Comparison of ENCODE assay signal across 9 mouse cellular contexts in the genomic region with DNA sequence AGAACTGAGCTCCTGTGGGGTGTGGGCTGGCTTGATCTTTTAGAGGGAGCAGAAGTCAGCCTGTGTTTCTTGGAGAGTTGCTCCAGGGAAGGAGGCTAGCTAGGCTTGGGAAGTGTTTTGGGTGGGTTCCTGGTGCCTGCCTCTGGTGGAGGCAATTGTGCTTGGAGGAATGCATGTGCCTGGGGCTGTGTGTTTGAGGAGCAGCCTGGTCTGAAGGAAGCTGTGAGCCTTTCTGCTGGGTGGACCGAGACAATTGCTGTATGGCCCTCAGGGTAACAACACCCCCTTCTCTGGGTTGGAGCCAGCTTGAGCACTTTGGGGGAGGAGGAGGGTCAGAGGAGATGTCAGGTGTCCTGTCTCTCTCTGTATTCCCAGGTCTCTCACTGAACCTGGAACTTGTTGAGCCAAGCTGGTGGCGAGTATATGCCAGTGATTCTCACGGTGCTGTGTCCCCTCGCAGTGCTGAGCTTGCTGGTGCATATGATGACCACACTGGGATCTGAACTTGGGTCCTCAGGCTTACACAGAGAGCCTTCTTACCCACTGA. TPM values are rescaled to one million over a fixed set of nuclear protein-coding genes. Genes with fewer than 3 reads are reported as not detected.
DNase-seq lines count a peak whose midpoint lies in the region; ATAC-seq and TF ChIP-seq lines count a peak whose summit lies in the region.
"Had no signal": no experiment of that assay in that cellular context is flagged by ENCODE, and none has a peak within 500 bp of the region (broad histone marks: within the 10 kb centered on the region; RNA-seq: fewer than 3 reads in every experiment).

No protein-coding gene starts in this region.

- peak overlapping the region; percentile 72 for H3K9ac ChIP-seq in kidney, embryonic 16.5 days (replicated peaks; ENCODE audit: low read length)
- peak overlapping the region; percentile 79 for H3K9ac ChIP-seq in embryonic facial prominence, embryonic 14.5 days (ENCODE audit: low read depth, low read length)
- peak overlapping the region; percentile 72; the same call in 1 of the 2 replicates for H3K9ac ChIP-seq in intestine, embryonic 15.5 days
- H3K9ac ChIP-seq in midbrain, postnatal 0 days (replicated peaks; ENCODE audit: low read length, poor library complexity, severe bottlenecking): no peak overlapping the region

- peaks cover 51% of the 10 kb centered on the region for H3K4me1 ChIP-seq in kidney, embryonic 16.5 days (ENCODE audit: insufficient read depth, low read length)
- H3K4me1 ChIP-seq in embryonic facial prominence, embryonic 14.5 days (ENCODE audit: control insufficient read depth, insufficient read depth, low read length): peaks cover 38% of the 10 kb centered on the region
- H3K4me1 ChIP-seq in intestine, embryonic 15.5 days (replicated peaks): peaks cover 38% of the 10 kb centered on the region
- peaks cover 12% of the 10 kb centered on the region; the same call in 1 of the 2 replicates for H3K4me1 ChIP-seq in midbrain, postnatal 0 days (ENCODE audit: insufficient read depth, low read length)

- no peak for DNase-seq in kidney, postnatal 10 days
- no peak for DNase-seq in embryonic facial prominence, embryonic 14.5 days (ENCODE audit: low spot score)
- no peak for DNase-seq in midbrain, postnatal 0 days (ENCODE audit: low spot score)
- no peak for DNase-seq in adrenal gland, postnatal 4 days (ENCODE audit: low spot score in 2 of 2)
- no peak for DNase-seq in natural killer cell, adult 2 months (ENCODE audit: low spot score in 2 of 2)
- no peak for DNase-seq in urinary bladder, postnatal 10 days (ENCODE audit: low spot score)
- DNase-seq: cerebellum, postnatal 14 days had no signal

- H3K4me3 ChIP-seq in kidney, embryonic 16.5 days (ENCODE audit: low read length): peak overlapping the region; percentile 61
- peak overlapping the region; percentile 65 for H3K4me3 ChIP-seq in embryonic facial prominence, embryonic 14.5 days (ENCODE audit: low read depth, low read length)
- peak overlapping the region; percentile 57 for H3K4me3 ChIP-seq in intestine, embryonic 15.5 days (replicated peaks)
- peak overlapping the region; percentile 70 for H3K4me3 ChIP-seq in midbrain, postnatal 0 days (ENCODE audit: low read depth, low read length)

- no peak for TF ChIP-seq CTCF in midbrain, postnatal 0 days (IDR thresholded peaks at IDR 0.05)

- no peak overlapping the region for H3K27ac ChIP-seq in kidney, embryonic 16.5 days (ENCODE audit: low read length)
- no peak overlapping the region for H3K27ac ChIP-seq in embryonic facial prominence, embryonic 14.5 days (replicated peaks; ENCODE audit: low read depth, low read length)
- no peak overlapping the region for H3K27ac ChIP-seq in intestine, embryonic 15.5 days
- H3K27ac ChIP-seq in midbrain, postnatal 0 days (ENCODE audit: low read depth, low read length): no peak overlapping the region

- no peaks in the 10 kb centered on the region for H3K36me3 ChIP-seq in kidney, embryonic 16.5 days (ENCODE audit: insufficient read depth, low read length)
- no peaks in the 10 kb centered on the region for H3K36me3 ChIP-seq in embryonic facial prominence, embryonic 14.5 days (ENCODE audit: control insufficient read depth, insufficient read depth, low read length)
- H3K36me3 ChIP-seq in intestine, embryonic 15.5 days: no peaks in the 10 kb centered on the region
- H3K36me3 ChIP-seq in midbrain, postnatal 0 days (ENCODE audit: insufficient read depth, low read length): no peaks in the 10 kb centered on the region

- 62% methylated on average over 4 of the region's 4 CpGs for WGBS in kidney, embryonic 16.5 days
- WGBS in embryonic facial prominence, embryonic 14.5 days: 55% methylated on average over 4 of the region's 4 CpGs
- 65% methylated on average over 4 of the region's 4 CpGs for WGBS in intestine, embryonic 15.5 days
- 72% methylated on average over 4 of the region's 4 CpGs for WGBS in midbrain, postnatal 0 days

- H3K27me3 ChIP-seq in kidney, embryonic 16.5 days (ENCODE audit: insufficient read depth, low read length): no peaks in the 10 kb centered on the region
- no peaks in the 10 kb centered on the region for H3K27me3 ChIP-seq in embryonic facial prominence, embryonic 14.5 days (replicated peaks; ENCODE audit: control insufficient read depth, insufficient read depth, low read length)
- H3K27me3 ChIP-seq in intestine, embryonic 15.5 days (replicated peaks): no peaks in the 10 kb centered on the region
- no peaks in the 10 kb centered on the region for H3K27me3 ChIP-seq in midbrain, postnatal 0 days (ENCODE audit: insufficient read depth, low read length)

- no peaks in the 10 kb centered on the region for H3K9me3 ChIP-seq in kidney, embryonic 16.5 days (ENCODE audit: low read length)
- H3K9me3 ChIP-seq in embryonic facial prominence, embryonic 14.5 days (ENCODE audit: control insufficient read depth, low read length): no peaks in the 10 kb centered on the region
- no peaks in the 10 kb centered on the region for H3K9me3 ChIP-seq in intestine, embryonic 15.5 days
- no peaks in the 10 kb centered on the region for H3K9me3 ChIP-seq in midbrain, postnatal 0 days (ENCODE audit: low read length)

- ATAC-seq in kidney, embryonic 16.5 days (ENCODE audit: low FRiP score, low TSS enrichment): no peak
- ATAC-seq in embryonic facial prominence, embryonic 14.5 days (ENCODE audit: low read depth): no peak
- ATAC-seq in intestine, embryonic 15.5 days: no peak
- ATAC-seq in midbrain, postnatal 0 days (ENCODE audit: low FRiP score): no peak

- peak overlapping the region; percentile 91 for H3K4me2 ChIP-seq in kidney, embryonic 16.5 days (replicated peaks; ENCODE audit: low read depth, low read length)
- peak overlapping the region; percentile 83 for H3K4me2 ChIP-seq in embryonic facial prominence, embryonic 14.5 days (ENCODE audit: low read depth, low read length)
- H3K4me2 ChIP-seq in intestine, embryonic 15.5 days (replicated peaks): peak overlapping the region; percentile 88
- H3K4me2 ChIP-seq in midbrain, postnatal 0 days (ENCODE audit: low read depth, low read length, poor library complexity, severe bottlenecking): peak overlapping the region; percentile 87

RNA-seq across cellular contexts. Expression of gene Rab3il1, which starts 17.8 kb away (rescaled TPM):
- 32.0 and 34.6 TPM in 2 replicates for polyA plus RNA-seq in kidney, embryonic 16.5 days (2015; fragmentation: Nextera tagmentation; extraction: Ambion mirVana)
- polyA plus RNA-seq in embryonic facial prominence, embryonic 14.5 days (2014; fragmentation: Nextera tagmentation; extraction: Ambion mirVana): 48.1 and 54.4 TPM in 2 replicates
- 34.7 and 35.0 TPM in 2 replicates for polyA plus RNA-seq in intestine, embryonic 15.5 days (2015; fragmentation: Nextera tagmentation; extraction: Ambion mirVana)
- 20.6 and 23.3 TPM in 2 replicates for total RNA-seq in midbrain, postnatal 0 days (2014; rRNA removed)
- 21.7 and 23.5 TPM in 2 replicates for polyA plus RNA-seq in midbrain, postnatal 0 days (2015; fragmentation: Nextera tagmentation; extraction: Ambion mirVana)
- total RNA-seq in adrenal gland, postnatal 4 days (2021): 10 to 100 TPM; 21.8 to 23.9 TPM

RNA-seq across cellular contexts. Expression of gene Best1, which starts 17.9 kb away (rescaled TPM):
- 1.4 and 1.9 TPM in 2 replicates for polyA plus RNA-seq in kidney, embryonic 16.5 days (2015; fragmentation: Nextera tagmentation; extraction: Ambion mirVana)
- polyA plus RNA-seq in embryonic facial prominence, embryonic 14.5 days (2014; fragmentation: Nextera tagmentation; extraction: Ambion mirVana): 1.5 and 2.2 TPM in 2 replicates
- polyA plus RNA-seq in intestine, embryonic 15.5 days (2015; fragmentation: Nextera tagmentation; extraction: Ambion mirVana): 0.50 and 0.58 TPM in 2 replicates
- 2.5 and 4.1 TPM in 2 replicates for total RNA-seq in midbrain, postnatal 0 days (2014; rRNA removed)
- 2.9 and 3.5 TPM in 2 replicates for polyA plus RNA-seq in midbrain, postnatal 0 days (2015; fragmentation: Nextera tagmentation; extraction: Ambion mirVana)
- 1 to 10 TPM in 1 of 2 experiments, under 1 TPM in 1; 0.71 to 2.2 TPM for total RNA-seq in adrenal gland, postnatal 4 days (2021)

RNA-seq across cellular contexts. Expression of gene Fads3, which starts 22.1 kb away (rescaled TPM):
- polyA plus RNA-seq in kidney, embryonic 16.5 days (2015; fragmentation: Nextera tagmentation; extraction: Ambion mirVana): 30.1 and 36.5 TPM in 2 replicates
- polyA plus RNA-seq in embryonic facial prominence, embryonic 14.5 days (2014; fragmentation: Nextera tagmentation; extraction: Ambion mirVana): 15.6 and 20.9 TPM in 2 replicates
- 15.1 and 16.3 TPM in 2 replicates for polyA plus RNA-seq in intestine, embryonic 15.5 days (2015; fragmentation: Nextera tagmentation; extraction: Ambion mirVana)
- 74.6 and 92.8 TPM in 2 replicates for total RNA-seq in midbrain, postnatal 0 days (2014; rRNA removed)
- polyA plus RNA-seq in midbrain, postnatal 0 days (2015; fragmentation: Nextera tagmentation; extraction: Ambion mirVana): 38.8 and 39.2 TPM in 2 replicates
- 10 to 100 TPM; 12.2 to 19.3 TPM for total RNA-seq in adrenal gland, postnatal 4 days (2021)

RNA-seq across cellular contexts. Expression of gene Fth1, which starts 38.9 kb away (rescaled TPM):
- 1,651 and 1,666 TPM in 2 replicates for polyA plus RNA-seq in kidney, embryonic 16.5 days (2015; fragmentation: Nextera tagmentation; extraction: Ambion mirVana)
- 1,690 and 1,712 TPM in 2 replicates for polyA plus RNA-seq in embryonic facial prominence, embryonic 14.5 days (2014; fragmentation: Nextera tagmentation; extraction: Ambion mirVana)
- polyA plus RNA-seq in intestine, embryonic 15.5 days (2015; fragmentation: Nextera tagmentation; extraction: Ambion mirVana): 1,893 and 1,941 TPM in 2 replicates
- 337 and 436 TPM in 2 replicates for total RNA-seq in midbrain, postnatal 0 days (2014; rRNA removed)
- polyA plus RNA-seq in midbrain, postnatal 0 days (2015; fragmentation: Nextera tagmentation; extraction: Ambion mirVana): 2,585 and 2,689 TPM in 2 replicates
- 1,000 to 10,000 TPM; 1,555 to 1,573 TPM for total RNA-seq in adrenal gland, postnatal 4 days (2021)
